Mouse (Mus musculus) forebrain, embryonic 14.5 days (tissue): ENCODE data around the gene Lcn9. TPM values are rescaled to one million over a fixed set of nuclear protein-coding genes. Genes with fewer than 3 reads are reported as not detected.
"Not testable (repeated sequence)": the region's sequence is repeated elsewhere in the genome, so short reads cannot be mapped to it uniquely, and the experiment has no call there.

Experiments used
- ATAC-seq: fragments of 200-750 bp; cut with Nextera tagmentation; 2 replicates; pipeline ENCODE4 v1.8.0; 2017; ENCODE audit warnings: mild to moderate bottlenecking, moderate library complexity
- DNase-seq: peaks from one replicate; pipeline ENCODE4 v3.0.0-alpha.2; 2015; ENCODE audit warnings: low spot score
- H3K27ac ChIP-seq: fragments of 300-500 bp; sonication (generic); 2 replicates; pipeline ENCODE4 v1.5.1; 2014; ENCODE audit warnings: low read depth, mild to moderate bottlenecking, control low read depth, low read length, moderate library complexity
- H3K27me3 ChIP-seq: fragments of 300-500 bp; sonication (generic); replicated peaks from 2 replicates; pipeline ENCODE4 v1.6.1; 2014; ENCODE audit warnings: low read length, control low read depth, mixed read lengths; ENCODE audit not compliant: control insufficient read depth, insufficient read depth
- H3K36me3 ChIP-seq: fragments of 300-500 bp; sonication (generic); 2 replicates; pipeline ENCODE4 v1.6.1; 2014; ENCODE audit warnings: low read length, control low read depth; ENCODE audit not compliant: control insufficient read depth, insufficient read depth
- H3K4me1 ChIP-seq: fragments of 300-500 bp; sonication (generic); 2 replicates; pipeline ENCODE4 v1.6.1; 2014; ENCODE audit warnings: antibody characterized with exemption, low read length, control low read depth; ENCODE audit not compliant: control insufficient read depth, insufficient read depth
- H3K4me2 ChIP-seq: fragments of 300-500 bp; sonication (generic); 2 replicates; pipeline ENCODE4 v1.6.1; 2014; ENCODE audit warnings: mild to moderate bottlenecking, control low read depth, low read length
- H3K4me3 ChIP-seq: fragments of 300-500 bp; sonication (generic); 2 replicates; pipeline ENCODE4 v1.5.1; 2014; ENCODE audit warnings: low read depth, low read length, control low read depth
- H3K9ac ChIP-seq: fragments of 300-500 bp; sonication (generic); 2 replicates; pipeline ENCODE4 v1.6.1; 2014; ENCODE audit warnings: mild to moderate bottlenecking, low read length, control low read depth, moderate library complexity
- H3K9me3 ChIP-seq: fragments of 300-500 bp; sonication (generic); replicated peaks from 2 replicates; pipeline ENCODE4 v1.6.1; 2016; ENCODE audit warnings: low read length, control low read depth, mixed read lengths; ENCODE audit not compliant: control insufficient read depth
- WGBS: fragments of 180-500 bp; shearing (Covaris S2); extraction: QIAGEN DNeasy Blood & Tissue Kit; methylation state at CpG from one replicate; pipeline ENCODE4 v1.1.7; 2014; 5-methylcytosine and 5-hydroxymethylcytosine counted together
- polyA plus RNA-seq: library from polyadenylated mRNA; unstranded; fragments of >200 nt; fragmentation: Nextera tagmentation; extraction: Ambion mirVana; gene quantifications from 2 replicates; pipeline ENCODE4 v1.2.1, GENCODE M21; 2014

Lcn9 gene
- polyA plus RNA-seq, 1 experiment from 2014 or later, result not detected

DNA sequence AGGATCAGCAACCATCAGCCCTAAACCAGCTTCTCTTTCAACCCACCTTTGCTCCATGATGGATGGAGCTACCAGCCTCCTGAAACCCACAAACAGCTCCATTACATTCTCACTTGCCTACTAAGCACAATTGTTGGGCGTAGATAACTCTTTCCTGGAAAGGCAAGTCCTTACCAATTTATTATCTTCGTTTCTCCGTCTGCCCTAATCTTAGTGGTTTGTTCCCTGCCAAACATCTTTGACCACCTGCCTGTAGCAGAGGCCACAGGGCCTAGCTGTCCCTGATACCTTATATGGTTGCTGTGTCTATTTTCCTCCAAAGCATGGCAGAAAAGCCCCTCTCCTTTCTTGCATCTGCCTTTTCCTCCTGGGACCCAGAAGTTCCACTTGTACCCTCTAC is 33.9 kb upstream of the Lcn9 start:
- Histone ChIP-seq H3K4me3 (no peak overlapping the region), H3K4me1 (no peaks in the 10 kb centered on the region), H3K27ac (no peak overlapping the region), H3K9ac (no peak overlapping the region), H3K36me3 (no peaks in the 10 kb centered on the region), H3K4me2 (no peak overlapping the region), H3K27me3 (no peaks in the 10 kb centered on the region), H3K9me3 (no peaks in the 10 kb centered on the region)
- 96% methylated on average over 3 of the region's 3 CpGs for WGBS
- no peak for ATAC-seq
- DNase-seq, result no peak

DNA sequence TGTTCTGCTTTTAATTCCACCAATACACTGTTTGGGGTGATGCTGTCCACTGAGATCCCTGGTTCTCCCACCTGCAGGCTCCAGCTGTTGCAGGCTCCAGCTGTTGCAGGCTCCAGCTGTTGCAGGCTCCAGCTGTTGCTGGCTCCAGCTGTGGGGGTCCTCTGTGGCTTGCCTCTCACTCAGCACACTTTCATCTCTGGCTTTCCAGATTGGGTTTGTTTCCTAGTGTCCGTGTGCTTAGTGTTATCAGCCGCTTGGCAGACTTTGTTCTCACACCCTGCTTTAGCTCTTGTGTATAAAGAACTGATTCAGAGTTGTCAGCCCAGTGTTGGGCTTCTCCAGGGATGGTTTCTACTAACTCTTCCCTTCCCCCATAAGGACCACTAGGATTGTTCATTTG is 25.3 kb upstream of the Lcn9 start:
- 0 out of 2 replicates have a peak, but pooled peaks cover 2% of the 10 kb centered on the region for H3K27me3 ChIP-seq
- H3K4me1 ChIP-seq, result no peaks in the 10 kb centered on the region
- H3K36me3 ChIP-seq, result no peaks in the 10 kb centered on the region
- ATAC-seq (no peak), DNase-seq (no peak)
- H3K27ac ChIP-seq, result no peak overlapping the region
- no peak overlapping the region for H3K4me2 ChIP-seq
- no peaks in the 10 kb centered on the region for H3K9me3 ChIP-seq
- no peak overlapping the region for H3K9ac ChIP-seq
- H3K4me3 ChIP-seq, result no peak overlapping the region
- WGBS, result 57% methylated on average over 2 of the region's 2 CpGs

DNA sequence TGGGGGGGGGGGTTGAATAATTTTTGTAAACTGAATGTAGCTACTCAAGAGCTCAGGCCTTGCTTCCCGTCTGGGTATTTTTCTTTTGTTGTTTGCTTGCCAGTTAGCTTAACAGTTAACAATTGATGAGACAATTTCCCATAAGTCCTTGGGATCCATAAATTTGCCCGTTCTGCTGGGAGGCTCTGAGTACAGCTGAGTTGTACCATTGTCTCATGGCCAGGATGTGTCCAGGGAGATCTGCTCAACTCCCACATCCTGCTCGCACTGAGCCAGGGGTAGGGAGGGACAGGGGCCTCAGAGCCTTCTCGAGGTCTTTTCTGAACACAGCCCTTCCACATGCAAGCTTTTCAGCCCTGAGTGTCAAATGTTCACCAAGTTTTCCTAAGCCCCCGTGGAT is 24.9 kb upstream of the Lcn9 start:
- Histone ChIP-seq H3K4me2 (no peak overlapping the region), H3K9me3 (no peaks in the 10 kb centered on the region), H3K36me3 (no peaks in the 10 kb centered on the region), H3K9ac (no peak overlapping the region), H3K4me1 (no peaks in the 10 kb centered on the region), H3K27me3 (0 out of 2 replicates have a peak, but pooled peaks cover 2% of the 10 kb centered on the region), H3K4me3 (no peak overlapping the region), H3K27ac (no peak overlapping the region)
- WGBS, result 36% methylated on average over 5 of the region's 5 CpGs
- ATAC-seq (no peak), DNase-seq (no peak)

DNA sequence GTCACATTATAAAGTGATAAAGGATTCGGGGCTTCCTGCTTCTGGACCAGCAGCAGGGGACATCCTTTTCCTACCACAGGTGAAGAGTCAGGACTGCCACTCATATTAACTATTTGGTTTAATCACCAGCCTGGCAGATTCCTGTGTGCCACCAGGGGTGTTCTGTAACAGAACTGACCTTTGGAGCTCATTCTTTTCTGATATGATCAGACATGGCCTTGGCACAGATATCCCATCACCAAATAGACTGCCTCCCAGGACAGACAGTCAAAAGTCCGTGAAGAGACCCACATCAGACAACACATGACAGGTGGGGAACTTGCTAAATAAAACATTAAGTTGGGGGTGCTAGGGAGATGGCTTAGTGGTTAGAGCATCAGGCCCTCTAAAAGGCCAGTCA is 11.2 kb upstream of the Lcn9 start:
- Histone ChIP-seq H3K36me3 (no peaks in the 10 kb centered on the region), H3K4me2 (no peak overlapping the region), H3K27ac (no peak overlapping the region), H3K9me3 (no peaks in the 10 kb centered on the region), H3K9ac (no peak overlapping the region), H3K4me3 (no peak overlapping the region), H3K27me3 (no peaks in the 10 kb centered on the region), H3K4me1 (no peaks in the 10 kb centered on the region)
- DNase-seq (no peak), ATAC-seq (no peak)
- WGBS, result 73% methylated on average over 2 of the region's 2 CpGs

DNA sequence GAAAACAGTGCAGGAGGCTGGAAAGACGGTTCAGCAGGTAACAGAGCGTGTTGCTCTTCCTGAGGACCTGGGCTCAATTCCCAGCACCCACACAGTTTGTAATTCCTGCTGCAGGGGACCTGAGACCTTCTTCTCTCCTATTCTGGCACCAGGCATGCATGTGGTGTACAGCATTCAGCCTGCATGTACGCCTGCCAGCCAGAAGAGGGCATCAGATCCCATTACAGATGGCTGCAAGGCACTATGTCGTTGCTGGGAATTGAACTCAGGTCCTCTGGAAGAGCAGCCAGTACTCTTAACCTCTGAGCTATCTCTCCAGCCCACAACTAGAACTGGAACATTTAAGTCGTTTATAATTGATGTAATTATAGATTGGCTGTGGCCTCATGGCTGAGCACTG is 9.6 kb upstream of the Lcn9 start:
- no peak overlapping the region for H3K9ac ChIP-seq
- no peaks in the 10 kb centered on the region for H3K9me3 ChIP-seq
- H3K4me3 ChIP-seq, result no peak overlapping the region
- 83% methylated on average over 5 of the region's 5 CpGs for WGBS
- no peaks in the 10 kb centered on the region for H3K27me3 ChIP-seq
- no peaks in the 10 kb centered on the region for H3K4me1 ChIP-seq
- H3K4me2 ChIP-seq, result no peak overlapping the region
- H3K27ac ChIP-seq, result no peak overlapping the region
- ATAC-seq, result no peak
- DNase-seq, result no peak
- H3K36me3 ChIP-seq, result no peaks in the 10 kb centered on the region

DNA sequence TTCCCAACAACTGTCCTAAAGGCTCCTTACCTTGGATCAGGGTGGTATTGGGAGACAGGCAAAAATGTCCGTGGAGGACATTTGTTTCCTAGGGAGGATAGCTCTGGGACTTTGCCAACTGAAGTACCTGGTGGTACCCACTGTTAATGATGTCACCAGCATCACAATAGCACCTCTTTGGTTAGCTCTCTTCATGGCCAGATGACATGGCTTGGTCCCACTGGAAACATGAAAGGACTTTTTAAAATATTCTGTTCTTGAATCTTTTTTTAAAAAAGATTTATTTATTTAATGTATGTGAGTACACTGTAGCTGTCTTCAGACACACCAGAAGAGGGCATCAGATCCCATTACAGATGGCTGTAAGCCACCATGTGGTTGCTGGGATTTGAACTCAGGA is 7.2 kb upstream of the Lcn9 start, which contains the start of gene Glt6d1:
Gene Glt6d1 (minus strand): TSS at position 101 of the 400 bp plus-strand sequence.
- H3K27ac ChIP-seq, H3K36me3 ChIP-seq, DNase-seq, ATAC-seq, H3K27me3 ChIP-seq, H3K4me3 ChIP-seq, H3K9me3 ChIP-seq, H3K4me2 ChIP-seq, H3K4me1 ChIP-seq, H3K9ac ChIP-seq: not testable (repeated sequence)
- 67% methylated on average over 1 of the region's 1 CpGs for WGBS

DNA sequence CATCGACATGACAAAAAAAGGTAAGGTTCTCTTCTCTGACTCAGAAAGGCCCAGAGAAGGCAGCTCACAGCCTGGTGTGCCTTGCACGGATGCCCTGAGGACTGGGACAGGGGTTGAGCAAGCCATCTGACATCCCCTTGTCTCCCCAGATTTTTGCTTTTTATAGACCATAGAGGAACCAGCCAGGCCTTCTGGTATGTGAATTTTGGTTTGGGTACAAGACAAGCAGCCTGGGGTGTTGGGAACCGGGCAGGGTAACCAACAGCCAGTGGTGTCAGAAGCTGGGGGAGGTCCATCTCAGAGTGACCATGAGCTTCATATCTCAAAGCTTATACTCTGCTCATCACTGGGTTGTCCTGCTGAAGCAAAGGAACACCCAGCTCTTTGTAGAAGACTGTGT is 1.8 kb downstream of the Lcn9 start:
- H3K4me1 ChIP-seq, result no peaks in the 10 kb centered on the region
- no peaks in the 10 kb centered on the region for H3K9me3 ChIP-seq
- no peaks in the 10 kb centered on the region for H3K27me3 ChIP-seq
- no peak overlapping the region for H3K4me3 ChIP-seq
- no peak for ATAC-seq
- DNase-seq, result no peak
- no peak overlapping the region for H3K27ac ChIP-seq
- H3K4me2 ChIP-seq, result no peak overlapping the region
- no peaks in the 10 kb centered on the region for H3K36me3 ChIP-seq
- no peak overlapping the region for H3K9ac ChIP-seq
- 85% methylated on average over 3 of the region's 3 CpGs for whole genome bisulfite sequencing

DNA sequence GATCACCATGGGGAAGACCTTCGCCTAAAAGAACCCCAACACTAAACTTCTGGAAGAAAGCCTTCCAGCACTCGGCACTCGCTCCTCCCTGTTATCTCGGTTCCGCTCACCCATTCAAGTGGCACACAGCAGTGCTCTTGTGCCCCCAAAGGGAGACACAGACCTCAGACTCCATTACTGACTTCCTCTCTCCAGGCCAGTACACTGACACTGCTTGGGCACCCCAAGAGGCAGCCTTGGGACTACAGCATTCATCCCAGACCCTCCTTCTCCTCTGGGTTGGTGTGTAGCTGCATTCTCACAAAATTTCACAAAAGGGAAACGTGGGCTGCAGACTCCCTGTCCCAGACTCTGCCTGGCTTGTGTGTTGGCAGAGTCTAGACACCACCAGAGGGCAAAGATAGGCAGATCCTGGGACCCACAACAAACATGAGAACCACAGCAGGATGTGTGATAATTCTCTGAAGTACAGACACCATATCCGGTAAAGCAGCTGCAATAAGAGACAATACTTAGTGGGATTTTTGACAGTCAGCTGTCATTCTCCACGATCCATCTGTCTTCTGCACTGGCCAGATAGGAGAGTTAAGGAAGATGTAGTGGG is 5.5 kb downstream of the Lcn9 start:
- Histone ChIP-seq H3K9ac (no peak overlapping the region), H3K4me2 (no peak overlapping the region), H3K9me3 (no peaks in the 10 kb centered on the region), H3K4me1 (no peaks in the 10 kb centered on the region), H3K27ac (no peak overlapping the region), H3K4me3 (no peak overlapping the region), H3K27me3 (no peaks in the 10 kb centered on the region), H3K36me3 (no peaks in the 10 kb centered on the region)
- 79% methylated on average over 8 of the region's 8 CpGs for WGBS
- no peak for DNase-seq
- no peak for ATAC-seq

DNA sequence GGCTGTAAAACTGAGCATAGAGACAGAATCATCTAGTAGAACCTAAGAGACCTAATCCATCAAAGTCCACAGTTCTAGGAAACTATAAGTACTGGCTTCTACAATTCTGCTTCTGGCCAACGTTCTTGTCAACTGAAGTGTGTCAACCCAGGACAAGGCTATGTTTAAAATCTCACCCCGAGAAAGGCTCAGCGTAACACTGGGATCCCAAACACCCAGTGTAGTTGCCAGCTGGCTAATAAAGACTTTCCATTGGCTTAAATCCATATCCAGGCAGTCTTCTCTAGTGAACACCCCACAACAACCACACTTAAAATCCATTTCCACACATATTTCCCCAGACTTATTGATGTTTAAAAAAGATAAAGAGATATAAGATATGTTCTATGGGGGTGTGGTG is 7.8 kb downstream of the Lcn9 start:
- Histone ChIP-seq H3K27ac (no peak overlapping the region), H3K9ac (no peak overlapping the region), H3K36me3 (no peaks in the 10 kb centered on the region), H3K4me3 (no peak overlapping the region), H3K4me2 (no peak overlapping the region), H3K9me3 (no peaks in the 10 kb centered on the region), H3K4me1 (no peaks in the 10 kb centered on the region), H3K27me3 (no peaks in the 10 kb centered on the region)
- no peak for ATAC-seq
- no peak for DNase-seq
- 76% methylated on average over 3 of the region's 3 CpGs for WGBS
